Comparison of ENCODE assay signal across 12 mouse cellular contexts in genomic region chr1:119049812-119050615, GRCm38 (mm10). TPM values are rescaled to one million over a fixed set of nuclear protein-coding genes. Genes with fewer than 3 reads are reported as not detected.
DNase-seq lines count a peak whose midpoint lies in the region; ATAC-seq lines count a peak whose summit lies in the region.
"Had no signal": no experiment of that assay in that cellular context is flagged by ENCODE, and none has a peak within 500 bp of the region (broad histone marks: within the 10 kb centered on the region; RNA-seq: fewer than 3 reads in every experiment).

No protein-coding gene starts in this region.

- peak overlapping the region; percentile 98 for H3K27ac ChIP-seq in forebrain, embryonic 12.5 days
- peak overlapping the region; percentile 99 for H3K27ac ChIP-seq in limb, embryonic 15.5 days
- H3K27ac ChIP-seq: macrophage had no signal

- peak overlapping the region; percentile 85 for H3K9ac ChIP-seq in forebrain, embryonic 12.5 days
- no peak overlapping the region for H3K9ac ChIP-seq in limb, embryonic 15.5 days

- WGBS in forebrain, embryonic 12.5 days, result 2% methylated on average over 10 of the region's 10 CpGs
- 14% methylated on average over 10 of the region's 10 CpGs for WGBS in limb, embryonic 15.5 days

- ATAC-seq in forebrain, embryonic 12.5 days (ENCODE audit: low FRiP score), result no peak
- no peak for ATAC-seq in limb, embryonic 15.5 days (ENCODE audit: insufficient number of reproducible peaks, low FRiP score, low TSS enrichment, low read depth)

- H3K9me3 ChIP-seq in forebrain, embryonic 12.5 days, result no peaks in the 10 kb centered on the region
- H3K9me3 ChIP-seq in limb, embryonic 15.5 days, result no peaks in the 10 kb centered on the region

- peak overlapping the region; percentile 57 for H3K4me3 ChIP-seq in forebrain, embryonic 12.5 days (replicated peaks)
- H3K4me3 ChIP-seq in limb, embryonic 15.5 days, result peak overlapping the region; percentile 70

- H3K4me1 ChIP-seq in forebrain, embryonic 12.5 days, result peaks cover 86% of the 10 kb centered on the region
- peaks cover 58% of the 10 kb centered on the region for H3K4me1 ChIP-seq in limb, embryonic 15.5 days

- peak overlapping the region; percentile 83 for H3K4me2 ChIP-seq in forebrain, embryonic 12.5 days
- peak overlapping the region; percentile 84 for H3K4me2 ChIP-seq in limb, embryonic 15.5 days

- peaks cover 38% of the 10 kb centered on the region for H3K27me3 ChIP-seq in forebrain, embryonic 12.5 days
- no peaks in the 10 kb centered on the region for H3K27me3 ChIP-seq in limb, embryonic 15.5 days

- DNase-seq in gastrocnemius, postnatal 25 days, result peak; percentile 24
- DNase-seq in gastrocnemius, postnatal 10 days, result no peak
- peak; percentile 55 for DNase-seq in ES-CJ7 (ENCODE audit: low read depth, low spot score)
- DNase-seq in adrenal gland, postnatal 10 days, result no peak
- no peak for DNase-seq in spleen, postnatal 36 days (ENCODE audit: low spot score in 2 of 2)
- no peak for DNase-seq in right cerebral cortex, postnatal 14 days
- DNase-seq: adrenal gland, postnatal 36 days; B cell, adult 2 months; kidney, adult 18-20 months had no signal

- H3K36me3 ChIP-seq in forebrain, embryonic 12.5 days (replicated peaks), result no peaks in the 10 kb centered on the region
- H3K36me3 ChIP-seq in limb, embryonic 15.5 days, result 0 out of 2 replicates have a peak, but pooled peaks cover 3% of the 10 kb centered on the region

RNA-seq across cellular contexts. Expression of gene Gli2, which starts 3.4 kb away (rescaled TPM):
- total RNA-seq in gastrocnemius, postnatal 25 days (2021), result 1 to 10 TPM; 1.4 to 1.5 TPM
- 1 to 10 TPM; 3.4 to 5.4 TPM for total RNA-seq in gastrocnemius, postnatal 10 days (2021)
- polyA plus RNA-seq in forebrain, embryonic 12.5 days (2016; fragmentation: Nextera tagmentation; extraction: Ambion mirVana), result 10.8 and 11.4 TPM in 2 replicates
- 14.5 and 15.7 TPM in 2 replicates for polyA plus RNA-seq in limb, embryonic 15.5 days (2015; fragmentation: Nextera tagmentation; extraction: Ambion mirVana)
- 1 to 10 TPM; 1.5 to 3.3 TPM for total RNA-seq in adrenal gland, postnatal 10 days (2021)
- polyA plus RNA-seq: macrophage had no signal

Comparison
In these comparisons a context has a peak if more than half of its experiments do, and no peak if none do; other contexts are left out.
1. DNase-seq: peak in gastrocnemius, postnatal 25 days (single experiment) and ES-CJ7 (single experiment); none in gastrocnemius, postnatal 10 days (single experiment), adrenal gland, postnatal 10 days (single experiment), spleen, postnatal 36 days (0 of 2) and right cerebral cortex, postnatal 14 days (single experiment).